Mouse (Mus musculus): ENCODE results near the gene Ndufa3.
"Not testable (repeated sequence)": the region's sequence is repeated elsewhere in the genome, so short reads cannot be mapped to it uniquely, and the experiment has no call there.

Gene Ndufa3

GRCm38 (mm10) chr7:3617242-3617995 is at the start of gene Ndufa3:
Gene Ndufa3, plus strand, starts transcription at chr7:3617373.
- peak; percentile 92 for DNase-seq

- no peak for DNase-seq
Observed at GRCm38 (mm10) chr7:3569725-3570124, 47.4 kb upstream of the Ndufa3 start.

- DNase-seq = not testable (repeated sequence)
Observed at GRCm38 (mm10) chr7:3570580-3570979, 46.6 kb upstream of the Ndufa3 start.

- no peak for DNase-seq
Observed at GRCm38 (mm10) chr7:3571847-3572246, 45.3 kb upstream of the Ndufa3 start.

DNA sequence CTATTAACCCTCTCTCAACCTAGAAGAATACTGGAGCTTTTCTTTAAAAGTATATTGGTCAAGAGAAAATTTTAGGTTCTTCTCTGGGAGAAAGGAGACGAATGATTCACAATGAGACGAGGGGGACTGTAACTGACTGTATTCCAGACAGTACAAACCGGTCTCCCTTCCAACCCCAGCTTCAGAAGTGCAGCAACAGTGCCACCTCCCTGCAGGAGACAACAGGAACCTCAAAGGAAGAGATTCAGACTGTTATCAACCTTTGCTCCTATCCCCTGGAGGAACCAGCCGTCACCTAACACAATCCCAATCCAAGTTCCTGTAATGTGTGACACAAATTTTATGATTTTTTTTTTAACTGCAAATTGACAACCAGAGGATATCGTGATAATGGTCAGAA is 43.0 kb upstream of the Ndufa3 start:
- DNase-seq = no peak

GRCm38 (mm10) chr7:3576354-3577124 is 40.6 kb upstream of the Ndufa3 start:
- DNase-seq = no peak

- no peak for DNase-seq
Observed at GRCm38 (mm10) chr7:3578196-3578595, 39.0 kb upstream of the Ndufa3 start.

- no peak for DNase-seq
Observed at GRCm38 (mm10) chr7:3578952-3579546, 38.1 kb upstream of the Ndufa3 start.

GRCm38 (mm10) chr7:3580029-3580428 is 37.1 kb upstream of the Ndufa3 start:
- no peak for DNase-seq

DNA sequence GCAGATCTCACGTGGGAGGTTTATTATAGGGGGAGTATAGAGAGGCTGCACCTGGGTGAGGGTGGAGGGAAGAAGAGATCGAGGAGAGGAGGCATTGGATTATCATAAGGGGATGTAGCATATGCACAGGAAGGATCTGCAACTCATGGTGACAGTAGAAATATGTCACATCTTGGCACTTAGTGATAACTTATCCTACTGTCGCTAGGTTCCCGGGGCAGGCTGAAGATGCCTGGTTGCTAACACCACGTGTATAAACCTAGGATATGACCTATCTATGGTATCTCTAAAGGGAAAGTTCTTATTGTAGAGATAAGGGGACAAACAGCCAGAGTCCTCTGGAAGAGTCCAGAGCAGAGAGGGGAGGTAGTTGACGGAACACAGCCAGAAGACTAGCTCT is 31.4 kb upstream of the Ndufa3 start:
- no peak for DNase-seq

DNA sequence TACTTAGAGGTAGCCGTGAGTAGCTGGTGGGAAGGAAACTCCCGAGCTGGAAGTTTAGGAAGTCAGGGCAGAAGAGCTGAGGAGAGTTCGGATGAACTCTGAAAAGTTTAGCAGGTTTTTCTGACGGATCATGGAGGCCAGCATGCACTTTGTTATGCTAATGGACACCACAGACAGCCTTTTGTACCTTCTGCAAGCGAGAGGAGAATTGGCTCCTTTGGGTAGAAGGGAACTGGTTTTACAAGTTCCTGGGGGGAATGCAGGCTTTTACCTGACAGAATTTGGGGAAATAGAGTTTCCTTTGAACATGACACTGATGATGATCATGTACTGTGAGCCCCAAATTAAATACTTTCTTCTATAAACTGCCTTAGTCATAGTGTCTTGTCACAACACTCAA is 30.9 kb upstream of the Ndufa3 start:
- no peak for DNase-seq

DNA sequence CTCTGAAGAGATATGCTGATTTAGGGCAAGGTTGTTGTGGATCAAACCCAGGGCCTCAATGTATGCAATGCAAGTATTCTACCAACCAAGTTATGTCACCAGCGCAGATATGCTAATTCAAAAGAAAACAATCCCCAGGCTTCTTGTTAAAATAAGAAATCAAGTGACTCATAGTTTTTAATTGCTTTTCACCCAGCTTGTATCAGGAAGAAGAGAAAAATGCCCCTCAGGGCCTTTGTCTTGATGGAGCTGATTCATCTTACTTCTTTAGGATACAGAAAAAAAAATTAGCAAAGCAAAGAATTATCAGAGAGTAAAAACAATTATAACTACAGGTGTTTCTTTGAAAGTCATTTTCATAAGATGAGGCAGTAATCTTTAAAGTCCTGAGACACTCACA is 29.9 kb upstream of the Ndufa3 start:
- no peak for DNase-seq

- DNase-seq = no peak
Observed at GRCm38 (mm10) chr7:3590550-3590949, 26.6 kb upstream of the Ndufa3 start.

GRCm38 (mm10) chr7:3591534-3591933 is 25.6 kb upstream of the Ndufa3 start:
- no peak for DNase-seq

- DNase-seq = no peak
Observed at GRCm38 (mm10) chr7:3593855-3594254, 23.3 kb upstream of the Ndufa3 start.

DNA sequence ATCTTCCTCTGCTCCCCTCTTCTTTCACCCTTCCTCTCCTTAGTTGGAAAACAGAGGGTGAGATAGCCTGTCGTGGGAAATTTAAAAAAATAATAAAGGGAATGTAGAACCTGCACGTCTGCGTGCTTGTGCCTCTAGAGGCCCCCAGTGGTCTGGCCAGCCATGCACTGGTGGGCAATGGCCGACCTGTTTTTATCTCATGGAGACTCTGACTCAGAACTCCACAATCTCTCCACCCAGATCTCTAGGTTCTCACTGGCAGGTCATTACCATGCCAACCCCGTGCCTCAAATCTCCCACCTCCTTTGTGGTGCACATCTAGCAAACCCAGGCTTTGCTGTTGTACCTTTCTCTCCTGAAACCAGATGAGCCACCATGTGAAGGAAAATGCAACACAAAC is 22.5 kb upstream of the Ndufa3 start:
- DNase-seq = peak; percentile 8

GRCm38 (mm10) chr7:3595146-3595545 is 22.0 kb upstream of the Ndufa3 start:
- peak; percentile 38 for DNase-seq

- DNase-seq = not testable (repeated sequence)
Observed at GRCm38 (mm10) chr7:3597755-3598154, 19.4 kb upstream of the Ndufa3 start.

DNA sequence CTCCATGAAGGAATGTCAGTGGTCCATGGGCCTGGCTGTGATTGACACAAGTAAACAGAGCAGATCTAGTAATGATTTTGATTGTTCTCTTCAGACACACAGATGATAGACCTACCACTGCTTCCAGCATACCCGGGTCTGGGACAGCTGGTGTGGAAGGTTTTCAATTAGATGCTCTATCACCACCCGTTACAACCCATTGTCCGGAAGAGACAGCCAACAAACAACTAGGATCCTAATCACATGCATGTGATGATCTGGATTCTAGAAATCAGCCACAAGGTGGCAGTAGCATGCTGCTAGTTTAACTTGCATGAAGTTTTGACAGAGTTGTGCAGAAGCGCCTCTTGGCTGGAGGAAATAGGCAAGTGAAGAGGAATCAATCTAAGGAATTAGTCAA is 16.1 kb upstream of the Ndufa3 start:
- peak; percentile 83 for DNase-seq

DNA sequence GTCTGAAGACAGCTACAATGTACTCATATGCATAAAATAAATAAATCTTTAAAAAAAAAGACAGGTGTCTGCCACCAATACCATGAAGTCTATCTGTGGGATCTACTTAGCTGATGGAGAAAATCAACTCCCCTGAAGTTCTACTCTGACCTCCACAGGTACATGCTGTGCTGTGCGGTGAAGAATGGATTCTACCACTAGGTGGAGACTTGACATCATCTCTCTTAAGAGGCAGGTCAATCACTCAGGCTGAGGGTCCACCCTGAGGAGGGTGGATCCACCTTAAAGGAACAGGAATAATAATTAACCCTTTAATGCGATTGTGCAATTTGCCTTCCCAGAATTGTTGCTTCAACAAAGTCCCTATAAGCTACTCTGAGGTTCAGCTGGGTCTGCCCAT is 10.4 kb upstream of the Ndufa3 start:
- peak; percentile 50 for DNase-seq

GRCm38 (mm10) chr7:3607391-3607790 is 9.8 kb upstream of the Ndufa3 start:
- DNase-seq = no peak

DNA sequence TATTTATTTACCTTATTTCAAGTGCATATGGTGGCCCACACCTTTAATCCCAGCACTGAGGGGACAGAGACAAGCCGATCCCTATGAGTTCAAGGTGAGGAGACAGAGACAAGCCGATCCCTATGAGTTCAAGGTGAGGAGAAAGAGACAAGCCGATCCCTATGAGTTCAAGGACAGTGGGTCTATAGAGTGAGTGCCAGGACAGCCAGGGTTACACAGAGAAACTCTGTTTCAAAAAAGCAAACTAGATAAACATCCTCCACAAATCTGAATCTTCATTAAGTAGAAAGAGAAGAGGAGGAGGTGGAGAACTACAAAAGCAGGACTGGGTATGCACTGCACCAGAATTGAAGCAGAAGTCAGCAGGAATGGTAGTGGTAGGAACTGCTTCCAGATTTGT is 8.5 kb upstream of the Ndufa3 start:
- DNase-seq = no peak

- peak; percentile 76 for DNase-seq
Observed at GRCm38 (mm10) chr7:3609082-3609481, 8.1 kb upstream of the Ndufa3 start.

DNA sequence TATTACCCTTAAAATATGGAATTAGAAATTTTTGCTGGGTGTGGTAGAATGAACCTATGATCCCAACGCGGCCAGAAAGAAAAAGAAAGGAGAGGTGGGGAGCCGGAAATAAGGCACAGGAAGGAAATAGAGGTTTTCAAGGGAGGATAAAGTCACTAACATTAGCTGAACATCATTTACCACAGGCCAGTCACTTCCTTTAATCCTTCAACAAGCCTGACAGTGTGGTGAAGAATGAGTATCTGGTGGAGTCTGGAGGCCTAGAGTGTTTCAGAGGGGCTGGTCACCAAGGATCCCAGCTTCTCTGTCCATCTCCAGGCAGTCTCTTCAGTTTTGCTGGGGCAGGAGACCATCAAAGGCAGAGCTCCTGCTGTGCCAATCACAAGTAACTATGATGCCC is 6.7 kb upstream of the Ndufa3 start:
- DNase-seq = no peak

Measured in kidney, postnatal 10 days (tissue).